8 mouse cellular contexts compared by ENCODE assay signal in genomic region chr3:108084767-108085270, GRCm38 (mm10). TPM values are rescaled to one million over a fixed set of nuclear protein-coding genes. Genes with fewer than 3 reads are reported as not detected.
DNase-seq lines count a peak whose midpoint lies in the region; ATAC-seq and TF ChIP-seq lines count a peak whose summit lies in the region.

No protein-coding gene starts in this region.

- no peaks in the 10 kb centered on the region for H3K27me3 ChIP-seq in C2C12 (ENCODE audit: control insufficient read depth, insufficient read depth, insufficient read length)
- H3K27me3 ChIP-seq in forebrain, embryonic 12.5 days, result peaks cover 4% of the 10 kb centered on the region; the same call in 1 of the 2 replicates
- H3K27me3 ChIP-seq in liver, embryonic 15.5 days, result no peaks in the 10 kb centered on the region

- H3K79me3 ChIP-seq in C2C12 (ENCODE audit: low read depth), result peaks cover 38% of the 10 kb centered on the region

- peak overlapping the region; percentile 88 for H3K27ac ChIP-seq in gastrocnemius, adult 2 months
- peak overlapping the region; percentile 87 for H3K27ac ChIP-seq in forebrain, embryonic 12.5 days
- H3K27ac ChIP-seq in liver, embryonic 15.5 days (replicated peaks), result peak overlapping the region; percentile 90

- intact Hi-C loops in gastrocnemius, adult 2 months (cut with DNase I), result no loop called here

- peaks cover 23% of the 10 kb centered on the region for H3K36me3 ChIP-seq in C2C12 (ENCODE audit: control insufficient read depth, insufficient read depth)
- 0 out of 2 replicates have a peak, but pooled peaks cover 6% of the 10 kb centered on the region for H3K36me3 ChIP-seq in forebrain, embryonic 12.5 days (replicated peaks)
- H3K36me3 ChIP-seq in liver, embryonic 15.5 days (replicated peaks), result peaks cover 30% of the 10 kb centered on the region

- H3K9ac ChIP-seq in forebrain, embryonic 12.5 days, result peak overlapping the region; percentile 78
- peak overlapping the region; percentile 91 for H3K9ac ChIP-seq in liver, embryonic 15.5 days

- DNase-seq in gastrocnemius, adult 2 months, result no peak
- no peak for DNase-seq in gastrocnemius, postnatal 25 days
- DNase-seq in right cerebral cortex, postnatal 25 days, result no peak
- no peak for DNase-seq in right cerebral cortex, postnatal 14 days
- no peak for DNase-seq in ovary, postnatal 14 days (ENCODE audit: low spot score)

- H3K9me3 ChIP-seq in forebrain, embryonic 12.5 days, result no peaks in the 10 kb centered on the region
- no peaks in the 10 kb centered on the region for H3K9me3 ChIP-seq in liver, embryonic 15.5 days (replicated peaks)

- peak overlapping the region; percentile 79 for H3ac ChIP-seq in C2C12 (ENCODE audit: control insufficient read depth, insufficient read length, low read depth)

- H3K79me2 ChIP-seq in C2C12 (ENCODE audit: control insufficient read depth, insufficient read depth), result peaks cover 75% of the 10 kb centered on the region

- TF ChIP-seq CTCF in gastrocnemius, adult 2 months (IDR thresholded peaks at IDR 0.05), result no peak
- no peak for TF ChIP-seq CTCF in C2C12 (IDR thresholded peaks at IDR 0.05; ENCODE audit: control insufficient read depth, insufficient read depth, insufficient read length)

- peak overlapping the region; percentile 100 for H3K4me2 ChIP-seq in forebrain, embryonic 12.5 days
- peak overlapping the region; percentile 97 for H3K4me2 ChIP-seq in liver, embryonic 15.5 days

- peak; percentile 21 for ATAC-seq in forebrain, embryonic 12.5 days (ENCODE audit: low FRiP score)
- ATAC-seq in liver, embryonic 15.5 days (ENCODE audit: insufficient read depth), result peak; percentile 13

- peaks cover 52% of the 10 kb centered on the region for H3K4me1 ChIP-seq in forebrain, embryonic 12.5 days
- H3K4me1 ChIP-seq in liver, embryonic 15.5 days (replicated peaks), result peaks cover 82% of the 10 kb centered on the region

- H3K4me3 ChIP-seq in gastrocnemius, adult 2 months, result peak overlapping the region; percentile 94
- peak overlapping the region; percentile 79 for H3K4me3 ChIP-seq in C2C12 (ENCODE audit: insufficient read depth, poor library complexity, severe bottlenecking)
- H3K4me3 ChIP-seq in forebrain, embryonic 12.5 days (replicated peaks), result peak overlapping the region; percentile 66
- peak overlapping the region; percentile 79 for H3K4me3 ChIP-seq in liver, embryonic 15.5 days (replicated peaks)

- WGBS in forebrain, embryonic 12.5 days, result 22% methylated on average over 13 of the region's 13 CpGs
- WGBS in liver, embryonic 15.5 days (ENCODE audit: insufficient replicate concordance), result 6% methylated on average over 13 of the region's 13 CpGs

TF ChIP-seq in C2C12, 6 proteins besides CTCF, POLR2A, EP300 and RAD21:
- TF ChIP-seq MAX (IDR thresholded peaks at IDR 0.05) (no peak), CEBPB (IDR thresholded peaks at IDR 0.05; ENCODE audit: low read depth) (no peak), MYOG (IDR thresholded peaks at IDR 0.05; ENCODE audit: control insufficient read depth, extremely low read depth, insufficient read length) (no peak), MYOD1 (IDR thresholded peaks at IDR 0.05; ENCODE audit: control insufficient read depth, insufficient read length, low read depth) (no peak), FOSL1 (IDR thresholded peaks at IDR 0.05; ENCODE audit: insufficient read depth, low read length, poor library complexity, severe bottlenecking) (no peak), USF1 (IDR thresholded peaks at IDR 0.05; ENCODE audit: low read depth) (no peak)
TF ChIP-seq in C2C12: peak in this region for 0.

RNA-seq across cellular contexts. Expression of gene Ampd2, which starts 1.6 kb away (rescaled TPM):
- 1 to 10 TPM; 3.8 to 5.6 TPM for total RNA-seq in gastrocnemius, adult 2 months (2021)
- total RNA-seq in gastrocnemius, postnatal 25 days (2021), result 1 to 10 TPM; 3.5 to 5.5 TPM
- polyA plus RNA-seq in C2C12 (2012; fragmentation: generic; extraction: Trizol), result 58.3 TPM
- 47.3 and 50.5 TPM in 2 replicates for polyA plus RNA-seq in forebrain, embryonic 12.5 days (2016; fragmentation: Nextera tagmentation; extraction: Ambion mirVana)
- polyA plus RNA-seq in liver, embryonic 15.5 days (2015; fragmentation: Nextera tagmentation; extraction: Ambion mirVana), result 63.7 and 76.6 TPM in 2 replicates

RNA-seq across cellular contexts. Expression of gene Gnat2, which starts 7.8 kb away (rescaled TPM):
- total RNA-seq in gastrocnemius, adult 2 months (2021), result under 1 TPM; 0.26 to 0.36 TPM
- total RNA-seq in gastrocnemius, postnatal 25 days (2021), result under 1 TPM in 1 of 2 experiments, not detected in 1; 0.15 TPM
- 1.1 TPM for polyA plus RNA-seq in C2C12 (2012; fragmentation: generic; extraction: Trizol)
- 0.44 and 0.86 TPM in 2 replicates for polyA plus RNA-seq in forebrain, embryonic 12.5 days (2016; fragmentation: Nextera tagmentation; extraction: Ambion mirVana)
- polyA plus RNA-seq in liver, embryonic 15.5 days (2015; fragmentation: Nextera tagmentation; extraction: Ambion mirVana), result 2.7 and 3.8 TPM in 2 replicates

RNA-seq across cellular contexts. Expression of gene Gstm4, which starts 40.1 kb away (rescaled TPM):
- 10 to 100 TPM; 10.9 to 12.1 TPM for total RNA-seq in gastrocnemius, adult 2 months (2021)
- 10 to 100 TPM; 11.8 to 12.1 TPM for total RNA-seq in gastrocnemius, postnatal 25 days (2021)
- 0.39 TPM for polyA plus RNA-seq in C2C12 (2012; fragmentation: generic; extraction: Trizol)
- polyA plus RNA-seq in forebrain, embryonic 12.5 days (2016; fragmentation: Nextera tagmentation; extraction: Ambion mirVana), result 11.3 and 12.2 TPM in 2 replicates
- 18.5 and 19.1 TPM in 2 replicates for polyA plus RNA-seq in liver, embryonic 15.5 days (2015; fragmentation: Nextera tagmentation; extraction: Ambion mirVana)
